Mouse (Mus musculus) liver, adult 2 months (tissue): Measurements from ENCODE around the gene Zcchc8. TPM values are rescaled to one million over a fixed set of nuclear protein-coding genes. Genes with fewer than 3 reads are reported as not detected.
A peak's percentile ranks its signal among the peaks of the same experiment; 100 is the strongest.
"Not testable (repeated sequence)": the region's sequence is repeated elsewhere in the genome, so short reads cannot be mapped to it uniquely, and the experiment has no call there.

Experiments used
- DNase-seq: peaks from one replicate; pipeline ENCODE4 v3.0.0-alpha.2; 2011; ENCODE audit warnings: low read depth, low spot score; ENCODE audit errors: extremely low read depth
- H3K27ac ChIP-seq: fragments of 200-500 bp; replicated peaks from 2 replicates; pipeline ENCODE4 v1.5.1; 2012; ENCODE audit warnings: low read depth, mild to moderate bottlenecking, control low read depth, inconsistent platforms, low read length; ENCODE audit not compliant: insufficient read depth
- H3K27me3 ChIP-seq: fragments of 200-500 bp; 2 replicates; pipeline ENCODE4 v1.6.1; 2012; ENCODE audit warnings: mild to moderate bottlenecking, moderate library complexity, low read length, inconsistent platforms; ENCODE audit not compliant: control insufficient read depth, insufficient read depth
- H3K36me3 ChIP-seq: fragments of 200-500 bp; 2 replicates; pipeline ENCODE4 v1.6.1; 2012; ENCODE audit warnings: low read length, inconsistent platforms; ENCODE audit not compliant: control insufficient read depth, insufficient read depth
- H3K4me1 ChIP-seq: fragments of 200-500 bp; 2 replicates; pipeline ENCODE4 v1.6.1; 2011; ENCODE audit warnings: low read length; ENCODE audit not compliant: control insufficient read depth, insufficient read depth
- H3K4me3 ChIP-seq: fragments of 200-500 bp; 2 replicates; pipeline ENCODE4 v1.5.1; 2011; ENCODE audit warnings: low read depth, mild to moderate bottlenecking, control low read depth, low read length, moderate library complexity; ENCODE audit not compliant: insufficient read depth
- H3K79me2 ChIP-seq: fragments of 200-500 bp; 2 replicates; pipeline ENCODE4 v1.6.1; 2012; ENCODE audit warnings: inconsistent platforms, mild to moderate bottlenecking, low read length, moderate library complexity; ENCODE audit not compliant: control insufficient read depth, insufficient read depth
- H3K9ac ChIP-seq: fragments of 200-500 bp; 2 replicates; pipeline ENCODE4 v1.6.1; 2012; ENCODE audit warnings: low read depth, mild to moderate bottlenecking, control low read depth, inconsistent platforms, low read length
- CTCF ChIP-seq: fragments of 200-500 bp; IDR thresholded peaks from 2 replicates; pipeline ENCODE4 v1.5.1; 2011; ENCODE audit warnings: low read depth, low read length, control low read depth
- POLR2A ChIP-seq: fragments of 200-500 bp; IDR thresholded peaks from 2 replicates; pipeline ENCODE4 v1.6.1; 2011; ENCODE audit warnings: low read length, control low read depth; ENCODE audit not compliant: insufficient read depth; ENCODE audit errors: extremely low read depth
- WGBS: fragments of 180-500 bp; shearing (Covaris S2); methylation state at CpG from one replicate; pipeline ENCODE4 v1.1.7; 2018; 5-methylcytosine and 5-hydroxymethylcytosine counted together
- polyA plus RNA-seq: library from polyadenylated mRNA; depleted of rRNA; stranded (reverse); fragments of >200 nt; gene quantifications from 2 replicates; pipeline ENCODE4 v1.2.3, GENCODE M21; 2012; rRNA removed
- total RNA-seq: library from RNA; depleted of rRNA; stranded (reverse); fragments of >200 nt; gene quantifications from 2 replicates; pipeline ENCODE4 v1.2.3, GENCODE M21; 2014; rRNA removed

Gene Zcchc8
- 9.0 and 12.1 TPM in 2 replicates for total RNA-seq
- 9.6 and 12.7 TPM in 2 replicates for polyA plus RNA-seq

- TF ChIP-seq POLR2A (peak; percentile 79), CTCF (no peak)
- Histone ChIP-seq H3K4me1 (peaks cover 2% of the 10 kb centered on the region; the same call in 1 of the 2 replicates), H3K4me3 (peak within 1 kb of the TSS; percentile 84)
Measured at GRCm38 (mm10) chr5:123720328-123721311, at the start of gene Zcchc8. Gene Zcchc8 (minus strand): TSS chr5:123721100.

GRCm38 (mm10) chr5:123766455-123766854 lies 45.6 kb upstream of the Zcchc8 start:
- not testable (repeated sequence) for DNase-seq, H3K9ac ChIP-seq, H3K27ac ChIP-seq, H3K36me3 ChIP-seq, H3K4me1 ChIP-seq, H3K79me2 ChIP-seq, H3K27me3 ChIP-seq, H3K4me3 ChIP-seq
- 95% methylated on average over 11 of the region's 11 CpGs for WGBS

More at GRCm38 (mm10) chr5:123720328-123721311, at the start of gene Zcchc8:
- peak; percentile 91 for DNase-seq
- Histone ChIP-seq H3K36me3 (peaks cover 3% of the 10 kb centered on the region; the same call in 1 of the 2 replicates), H3K79me2 (peaks cover 16% of the 10 kb centered on the region; the same call in 1 of the 2 replicates), H3K27me3 (no peaks in the 10 kb centered on the region), H3K27ac (peak within 1 kb of the TSS; percentile 80), H3K9ac (peak within 1 kb of the TSS; percentile 86)
- under 1% methylated on average over 83 of the region's 83 CpGs for WGBS

GRCm38 (mm10) chr5:123765506-123765905 lies 44.6 kb upstream of the Zcchc8 start:
- no peak overlapping the region for H3K9ac ChIP-seq
- no peaks in the 10 kb centered on the region for H3K79me2 ChIP-seq
- no peaks in the 10 kb centered on the region for H3K27me3 ChIP-seq
- no peak overlapping the region for H3K4me3 ChIP-seq
- 96% methylated on average over 11 of the region's 11 CpGs for WGBS
- no peaks in the 10 kb centered on the region for H3K36me3 ChIP-seq
- no peak overlapping the region for H3K27ac ChIP-seq
- DNase-seq = no peak
- no peaks in the 10 kb centered on the region for H3K4me1 ChIP-seq
- TF ChIP-seq POLR2A (no peak), CTCF (no peak)

- Histone ChIP-seq H3K79me2 (peaks cover 11% of the 10 kb centered on the region; the same call in 1 of the 2 replicates), H3K36me3 (peaks cover 9% of the 10 kb centered on the region), H3K9ac (peak within 1 kb of the TSS; percentile 82), H3K27me3 (no peaks in the 10 kb centered on the region), H3K4me1 (peaks cover 15% of the 10 kb centered on the region), H3K4me3 (peak within 1 kb of the TSS; percentile 72), H3K27ac (peak within 1 kb of the TSS; percentile 94)
- DNase-seq = peak; percentile 97
- TF ChIP-seq CTCF (peak; percentile 27; the same call in 1 of the 2 replicates), POLR2A (peak; percentile 96)
- WGBS = under 1% methylated on average over 63 of the region's 63 CpGs
Measured at GRCm38 (mm10) chr5:123749065-123750064, 28.5 kb upstream of the Zcchc8 start, which contains the start of the genes Rsrc2 and Kntc1. Gene Rsrc2 (minus strand): TSS chr5:123749414. Gene Kntc1 (plus strand): TSS chr5:123749716.

GRCm38 (mm10) chr5:123748339-123749064 lies 27.6 kb upstream of the Zcchc8 start:
- H3K27me3 ChIP-seq = no peaks in the 10 kb centered on the region
- no peak for DNase-seq
- TF ChIP-seq POLR2A = no peak
- no peak for TF ChIP-seq CTCF
- H3K27ac ChIP-seq = peak overlapping the region; percentile 94
- WGBS = under 1% methylated on average over 18 of the region's 18 CpGs
- peak overlapping the region; percentile 72 for H3K4me3 ChIP-seq
- peaks cover 14% of the 10 kb centered on the region; the same call in 1 of the 2 replicates for H3K79me2 ChIP-seq
- H3K4me1 ChIP-seq = peaks cover 15% of the 10 kb centered on the region
- peak overlapping the region; percentile 82 for H3K9ac ChIP-seq
- peaks cover 18% of the 10 kb centered on the region for H3K36me3 ChIP-seq
